ENCODE assay signal across 20 mouse cellular contexts in the genomic region with DNA sequence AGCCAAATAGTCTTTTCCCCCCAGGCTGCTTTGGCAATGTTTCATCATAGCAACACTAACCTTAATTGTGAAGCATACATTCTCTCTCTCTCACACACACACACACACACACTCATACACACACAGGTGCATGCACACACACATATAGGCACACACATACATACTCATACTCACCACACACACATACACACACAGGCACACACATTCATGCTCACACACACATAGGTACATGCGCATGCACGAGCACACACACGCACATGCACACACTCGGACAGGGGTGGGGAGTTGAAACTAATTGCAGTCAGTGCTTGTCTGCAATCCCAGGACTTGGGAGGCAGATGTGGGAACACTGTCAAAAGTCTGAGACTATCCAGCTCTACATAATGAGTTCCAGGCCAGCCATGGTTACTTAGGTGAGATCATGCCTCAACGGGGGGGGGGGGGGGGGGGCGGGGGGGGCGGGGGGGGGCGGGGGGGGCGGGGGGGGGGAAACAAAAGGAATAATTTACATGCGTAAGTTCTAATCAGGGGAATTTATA. TPM values are rescaled to one million over a fixed set of nuclear protein-coding genes. Genes with fewer than 3 reads are reported as not detected.
DNase-seq lines count a peak whose midpoint lies in the region; ATAC-seq lines count a peak whose summit lies in the region.
"Had no signal": no experiment of that assay in that cellular context is flagged by ENCODE, and none has a peak within 500 bp of the region (broad histone marks: within the 10 kb centered on the region; RNA-seq: fewer than 3 reads in every experiment).

No protein-coding gene starts in this region.

- no peak overlapping the region for H3K4me2 ChIP-seq in limb, embryonic 11.5 days (ENCODE audit: low read depth, severe bottlenecking)
- H3K4me2 ChIP-seq in embryonic facial prominence, embryonic 12.5 days (replicated peaks), result peak overlapping the region; percentile 21; the same call in 1 of the 2 replicates
- peak overlapping the region; percentile 43; the same call in 1 of the 2 replicates for H3K4me2 ChIP-seq in neural tube, embryonic 13.5 days
- H3K4me2 ChIP-seq in intestine, embryonic 16.5 days (ENCODE audit: low read depth, low read length), result no peak overlapping the region
- H3K4me2 ChIP-seq: liver, embryonic 13.5 days; lung, embryonic 15.5 days; midbrain, embryonic 13.5 days had no signal

- no peak for ATAC-seq in limb, embryonic 11.5 days (ENCODE audit: insufficient number of reproducible peaks, low FRiP score, low TSS enrichment, low read depth)
- 0 out of 2 replicates have a peak, but pooled peaks have one; percentile 52 for ATAC-seq in embryonic facial prominence, embryonic 12.5 days (ENCODE audit: insufficient number of reproducible peaks, insufficient read depth, low FRiP score, low TSS enrichment)
- peak; percentile 62 for ATAC-seq in neural tube, embryonic 13.5 days (ENCODE audit: low read depth)
- ATAC-seq in intestine, embryonic 16.5 days, result no peak
- ATAC-seq: midbrain, embryonic 13.5 days had no signal

- no peak overlapping the region for H3K4me3 ChIP-seq in limb, embryonic 11.5 days (ENCODE audit: low read depth, low read length)
- no peak overlapping the region for H3K4me3 ChIP-seq in limb, embryonic 10.5 days
- no peak overlapping the region for H3K4me3 ChIP-seq in embryonic facial prominence, embryonic 12.5 days
- no peak overlapping the region for H3K4me3 ChIP-seq in neural tube, embryonic 13.5 days
- H3K4me3 ChIP-seq in intestine, embryonic 16.5 days (ENCODE audit: low read length), result no peak overlapping the region
- H3K4me3 ChIP-seq: heart, embryonic 10.5 days; liver, embryonic 13.5 days; lung, embryonic 15.5 days; midbrain, embryonic 13.5 days had no signal

- H3K36me3 ChIP-seq in limb, embryonic 11.5 days (ENCODE audit: control insufficient read depth, insufficient read depth, low read length), result no peaks in the 10 kb centered on the region
- H3K36me3 ChIP-seq in limb, embryonic 10.5 days, result no peaks in the 10 kb centered on the region
- H3K36me3 ChIP-seq in embryonic facial prominence, embryonic 12.5 days, result no peaks in the 10 kb centered on the region
- H3K36me3 ChIP-seq in neural tube, embryonic 13.5 days, result no peaks in the 10 kb centered on the region
- H3K36me3 ChIP-seq in intestine, embryonic 16.5 days (ENCODE audit: control insufficient read depth, insufficient read depth, low read length), result no peaks in the 10 kb centered on the region
- H3K36me3 ChIP-seq: heart, embryonic 10.5 days; liver, embryonic 13.5 days; lung, embryonic 15.5 days; midbrain, embryonic 13.5 days had no signal

- DNase-seq in limb, embryonic 11.5 days (ENCODE audit: low spot score), result peak; percentile 29
- DNase-seq in limb, embryonic 10.5 days (ENCODE audit: low spot score), result no peak
- peak; percentile 62 for DNase-seq in MN1 (ENCODE audit: low spot score)
- DNase-seq in spleen, adult 12 weeks (ENCODE audit: low spot score), result no peak
- DNase-seq in heart, adult 18-20 months, result no peak
- DNase-seq: adrenal gland, postnatal 10 days; gastrocnemius, postnatal 10 days; heart, postnatal 10 days; kidney, adult 8-10 months; kidney, postnatal 36 days; layer of hippocampus, adult 9-11 months; liver, embryonic 13.5 days; right cerebral cortex, postnatal 25 days had no signal

- H3K9me3 ChIP-seq in limb, embryonic 11.5 days (ENCODE audit: control insufficient read depth, low read length), result no peaks in the 10 kb centered on the region
- H3K9me3 ChIP-seq in limb, embryonic 10.5 days (replicated peaks), result no peaks in the 10 kb centered on the region
- no peaks in the 10 kb centered on the region for H3K9me3 ChIP-seq in embryonic facial prominence, embryonic 12.5 days
- H3K9me3 ChIP-seq in neural tube, embryonic 13.5 days, result no peaks in the 10 kb centered on the region
- H3K9me3 ChIP-seq in intestine, embryonic 16.5 days (ENCODE audit: control insufficient read depth, low read length), result no peaks in the 10 kb centered on the region
- H3K9me3 ChIP-seq: heart, embryonic 10.5 days; liver, embryonic 13.5 days; lung, embryonic 15.5 days; midbrain, embryonic 13.5 days had no signal

- no peaks in the 10 kb centered on the region for H3K4me1 ChIP-seq in limb, embryonic 11.5 days (ENCODE audit: control insufficient read depth, insufficient read depth, low read length)
- 0 out of 2 replicates have a peak, but pooled peaks cover 5% of the 10 kb centered on the region for H3K4me1 ChIP-seq in limb, embryonic 10.5 days
- 0 out of 2 replicates have a peak, but pooled peaks cover 3% of the 10 kb centered on the region for H3K4me1 ChIP-seq in embryonic facial prominence, embryonic 12.5 days
- H3K4me1 ChIP-seq in neural tube, embryonic 13.5 days (replicated peaks), result peaks cover 15% of the 10 kb centered on the region
- no peaks in the 10 kb centered on the region for H3K4me1 ChIP-seq in intestine, embryonic 16.5 days (ENCODE audit: control insufficient read depth, insufficient read depth, low read length)
- H3K4me1 ChIP-seq: heart, embryonic 10.5 days; liver, embryonic 13.5 days; lung, embryonic 15.5 days; midbrain, embryonic 13.5 days had no signal

- no peak overlapping the region for H3K9ac ChIP-seq in limb, embryonic 11.5 days (ENCODE audit: low read length)
- no peak overlapping the region for H3K9ac ChIP-seq in embryonic facial prominence, embryonic 12.5 days
- no peak overlapping the region for H3K9ac ChIP-seq in neural tube, embryonic 13.5 days
- H3K9ac ChIP-seq in intestine, embryonic 16.5 days (ENCODE audit: low read depth, low read length), result no peak overlapping the region
- H3K9ac ChIP-seq: liver, embryonic 13.5 days; lung, embryonic 15.5 days; midbrain, embryonic 13.5 days had no signal

- 63% methylated on average over 5 of the region's 10 CpGs for WGBS in limb, embryonic 11.5 days
- WGBS in limb, embryonic 10.5 days, result 68% methylated on average over 6 of the region's 10 CpGs
- 63% methylated on average over 5 of the region's 10 CpGs for WGBS in embryonic facial prominence, embryonic 12.5 days
- 55% methylated on average over 7 of the region's 10 CpGs for WGBS in neural tube, embryonic 13.5 days
- WGBS in intestine, embryonic 16.5 days, result 75% methylated on average over 5 of the region's 10 CpGs

- no peaks in the 10 kb centered on the region for H3K27me3 ChIP-seq in limb, embryonic 11.5 days (ENCODE audit: control insufficient read depth, insufficient read depth, low read length)
- no peaks in the 10 kb centered on the region for H3K27me3 ChIP-seq in limb, embryonic 10.5 days (ENCODE audit: low read depth, poor library complexity, severe bottlenecking)
- no peaks in the 10 kb centered on the region for H3K27me3 ChIP-seq in embryonic facial prominence, embryonic 12.5 days
- H3K27me3 ChIP-seq in neural tube, embryonic 13.5 days, result no peaks in the 10 kb centered on the region
- H3K27me3 ChIP-seq in intestine, embryonic 16.5 days (replicated peaks; ENCODE audit: control insufficient read depth, insufficient read depth, low read length), result no peaks in the 10 kb centered on the region
- H3K27me3 ChIP-seq: liver, embryonic 13.5 days; lung, embryonic 15.5 days; midbrain, embryonic 13.5 days had no signal

- no peak overlapping the region for H3K27ac ChIP-seq in limb, embryonic 11.5 days (replicated peaks; ENCODE audit: low read depth, low read length)
- no peak overlapping the region for H3K27ac ChIP-seq in limb, embryonic 10.5 days
- no peak overlapping the region for H3K27ac ChIP-seq in embryonic facial prominence, embryonic 12.5 days
- H3K27ac ChIP-seq in neural tube, embryonic 13.5 days (replicated peaks), result no peak overlapping the region
- no peak overlapping the region for H3K27ac ChIP-seq in intestine, embryonic 16.5 days (ENCODE audit: low read length)
- H3K27ac ChIP-seq: heart, embryonic 10.5 days; liver, embryonic 13.5 days; lung, embryonic 15.5 days; macrophage; midbrain, embryonic 13.5 days had no signal

RNA-seq across cellular contexts. Expression of a gene that starts 17.3 kb away (rescaled TPM):
- polyA plus RNA-seq in limb, embryonic 11.5 days (2014; fragmentation: Nextera tagmentation; extraction: Ambion mirVana), result 11.3 and 11.6 TPM in 2 replicates
- 9.9 and 10.2 TPM in 2 replicates for polyA plus RNA-seq in limb, embryonic 10.5 days (2016; fragmentation: Nextera tagmentation; extraction: Ambion mirVana)
- 13.3 and 13.4 TPM in 2 replicates for polyA plus RNA-seq in embryonic facial prominence, embryonic 12.5 days (2016; fragmentation: Nextera tagmentation; extraction: Ambion mirVana)
- polyA plus RNA-seq in neural tube, embryonic 13.5 days (2015; fragmentation: Nextera tagmentation; extraction: Ambion mirVana), result 9.7 and 10.4 TPM in 2 replicates
- polyA plus RNA-seq in intestine, embryonic 16.5 days (2015; fragmentation: Nextera tagmentation; extraction: Ambion mirVana), result 10.0 and 10.4 TPM in 2 replicates
- 1 to 10 TPM; 3.1 to 3.3 TPM for total RNA-seq in heart, adult 18-20 months (2021)

Comparison
In these comparisons a context has a peak if more than half of its experiments do, and no peak if none do; other contexts are left out.
1. DNase-seq: peak in limb, embryonic 11.5 days (single experiment) and MN1 (single experiment); none in limb, embryonic 10.5 days (single experiment), spleen, adult 12 weeks (single experiment) and heart, adult 18-20 months (0 of 2).
2. ATAC-seq: peak in embryonic facial prominence, embryonic 12.5 days (single experiment) and neural tube, embryonic 13.5 days (single experiment); none in limb, embryonic 11.5 days (single experiment) and intestine, embryonic 16.5 days (single experiment).
3. H3K4me2 ChIP-seq: peak in embryonic facial prominence, embryonic 12.5 days (single experiment) and neural tube, embryonic 13.5 days (single experiment); none in limb, embryonic 11.5 days (single experiment) and intestine, embryonic 16.5 days (single experiment).